Mouse (Mus musculus): ENCODE data around the gene Il11ra1. TPM values are rescaled to one million over a fixed set of nuclear protein-coding genes. Genes with fewer than 3 reads are reported as not detected.
A peak's percentile ranks its signal among the peaks of the same experiment; 100 is the strongest.
"Not testable (repeated sequence)": the region's sequence is repeated elsewhere in the genome, so short reads cannot be mapped to it uniquely, and the experiment has no call there.

Gene Il11ra1
- polyA plus RNA-seq, 1 experiment from 2014 or later = 152 TPM

DNA sequence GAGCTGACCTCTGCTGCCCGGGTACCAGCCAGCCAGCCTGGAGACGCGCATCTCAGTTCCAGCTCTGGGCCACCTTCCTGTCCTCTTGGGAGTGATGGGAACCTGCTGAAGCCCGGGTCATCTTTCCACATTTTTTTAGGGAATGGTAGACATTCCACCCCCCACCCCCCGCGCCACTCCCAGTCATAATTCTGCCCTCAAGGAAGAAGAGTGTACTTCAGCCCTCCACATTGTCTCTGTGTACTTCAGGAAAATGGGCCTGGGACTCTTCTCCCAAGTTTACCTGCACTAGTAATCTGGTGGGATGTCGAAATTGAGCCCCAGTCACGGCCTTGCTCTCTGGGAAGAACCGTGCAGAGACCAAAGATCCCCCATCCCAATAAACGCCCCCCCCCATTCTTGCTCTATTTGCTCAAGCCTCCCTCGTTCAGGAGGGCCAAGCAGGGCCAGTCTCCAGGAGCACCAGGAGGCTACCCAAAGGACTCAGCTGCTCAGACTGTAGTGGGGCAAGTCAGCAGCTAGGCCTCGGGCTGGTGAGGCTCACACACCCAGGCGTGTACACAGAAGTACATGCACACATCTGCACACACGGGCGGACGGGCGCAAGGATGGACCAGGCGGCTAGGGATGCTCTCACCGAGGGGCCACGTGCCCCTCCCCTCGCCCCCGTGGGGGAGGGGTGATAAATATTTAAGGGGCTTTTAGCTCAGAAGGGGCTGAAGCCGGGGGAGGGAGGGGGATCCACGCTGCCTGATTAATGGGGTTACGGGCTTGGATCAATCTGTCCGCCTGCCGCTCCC lies 15.5 kb upstream of the Il11ra1 start:
- Histone ChIP-seq H3K4me2 (ENCODE audit: low read depth, low read length) (0 out of 2 replicates have a peak overlapping the region, but pooled peaks have one; percentile 5), H3K4me1 (ENCODE audit: control insufficient read depth, insufficient read depth, low read length) (peaks cover 12% of the 10 kb centered on the region)
- not testable (repeated sequence) for H3K9me3 ChIP-seq (replicated peaks; ENCODE audit: control insufficient read depth, low read length); H3K9ac ChIP-seq (ENCODE audit: low read length); ATAC-seq (ENCODE audit: insufficient read depth, low FRiP score); H3K4me3 ChIP-seq (replicated peaks; ENCODE audit: low read length); H3K36me3 ChIP-seq (ENCODE audit: control insufficient read depth, insufficient read depth, low read length); H3K27ac ChIP-seq (ENCODE audit: low read length); H3K27me3 ChIP-seq (ENCODE audit: control insufficient read depth, insufficient read depth, low read length)
- 7% methylated on average over 23 of the region's 27 CpGs for WGBS

DNA sequence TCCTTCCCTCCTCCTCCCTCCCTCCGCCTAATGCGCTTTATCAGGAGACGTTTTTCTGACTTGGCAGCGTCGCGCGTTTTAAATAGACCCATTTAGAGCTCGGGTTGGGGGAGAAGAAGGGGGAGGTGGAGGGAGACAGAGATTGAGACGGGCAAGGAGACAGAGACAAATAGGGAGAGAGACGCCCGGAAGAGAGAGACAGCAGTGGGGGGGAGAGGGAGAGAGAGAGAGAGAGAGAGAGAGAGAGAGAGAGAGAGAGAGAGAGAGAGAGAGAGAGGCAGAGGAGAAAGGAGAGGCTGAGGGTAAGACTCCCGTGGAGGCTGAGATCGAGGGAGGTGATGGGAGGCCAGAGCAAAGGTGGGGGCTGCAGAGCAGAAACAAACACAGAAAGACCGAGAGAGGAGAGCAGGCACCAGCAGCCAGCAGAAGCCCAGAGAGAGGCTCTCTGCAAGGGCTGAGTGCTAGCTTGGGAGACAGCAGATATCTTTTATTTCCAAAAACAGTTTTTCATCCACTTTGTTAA lies 14.8 kb upstream of the Il11ra1 start:
- not testable (repeated sequence) for H3K4me2 ChIP-seq (ENCODE audit: low read depth, low read length); H3K36me3 ChIP-seq (ENCODE audit: control insufficient read depth, insufficient read depth, low read length); H3K9ac ChIP-seq (ENCODE audit: low read length); H3K27me3 ChIP-seq (ENCODE audit: control insufficient read depth, insufficient read depth, low read length); ATAC-seq (ENCODE audit: insufficient read depth, low FRiP score); H3K9me3 ChIP-seq (replicated peaks; ENCODE audit: control insufficient read depth, low read length); H3K4me1 ChIP-seq (ENCODE audit: control insufficient read depth, insufficient read depth, low read length); H3K27ac ChIP-seq (ENCODE audit: low read length); H3K4me3 ChIP-seq (replicated peaks; ENCODE audit: low read length)
- under 1% methylated on average over 14 of the region's 14 CpGs for WGBS

DNA sequence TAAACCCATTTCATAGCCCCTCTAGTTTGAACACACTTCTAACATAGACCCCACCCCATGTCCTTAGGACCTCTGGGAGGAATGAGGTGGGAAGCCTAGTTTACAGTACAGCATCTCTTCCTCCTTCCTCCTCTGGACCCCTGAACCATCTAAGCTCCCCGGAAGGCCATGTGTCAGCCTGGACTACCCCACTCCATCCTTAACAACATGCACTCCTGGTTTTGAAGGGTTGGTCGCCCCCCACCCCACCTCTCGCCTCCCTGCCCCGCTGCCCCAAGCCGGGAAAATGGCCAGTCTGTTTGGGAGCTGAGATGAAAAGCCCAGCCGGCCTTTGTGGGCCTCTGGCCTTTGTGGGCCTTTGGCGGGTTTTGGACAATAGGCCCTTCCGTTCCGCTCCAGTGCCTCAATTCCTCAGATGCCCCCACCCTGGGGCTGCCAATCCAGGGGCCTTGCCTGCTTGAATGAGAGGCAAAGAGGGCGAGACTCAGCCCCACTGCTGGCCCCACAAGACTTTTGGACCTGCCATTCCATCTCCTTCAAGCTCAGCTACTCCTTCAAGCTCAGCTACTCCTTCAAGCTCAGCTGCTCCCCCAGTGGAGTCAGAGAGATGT lies 13.8 kb upstream of the Il11ra1 start:
- not testable (repeated sequence) for H3K27ac ChIP-seq (ENCODE audit: low read length); H3K27me3 ChIP-seq (ENCODE audit: control insufficient read depth, insufficient read depth, low read length); H3K4me1 ChIP-seq (ENCODE audit: control insufficient read depth, insufficient read depth, low read length); H3K9me3 ChIP-seq (replicated peaks; ENCODE audit: control insufficient read depth, low read length); H3K9ac ChIP-seq (ENCODE audit: low read length); H3K36me3 ChIP-seq (ENCODE audit: control insufficient read depth, insufficient read depth, low read length); ATAC-seq (ENCODE audit: insufficient read depth, low FRiP score); H3K4me2 ChIP-seq (ENCODE audit: low read depth, low read length); H3K4me3 ChIP-seq (replicated peaks; ENCODE audit: low read length)
- WGBS = 61% methylated on average over 10 of the region's 10 CpGs

DNA sequence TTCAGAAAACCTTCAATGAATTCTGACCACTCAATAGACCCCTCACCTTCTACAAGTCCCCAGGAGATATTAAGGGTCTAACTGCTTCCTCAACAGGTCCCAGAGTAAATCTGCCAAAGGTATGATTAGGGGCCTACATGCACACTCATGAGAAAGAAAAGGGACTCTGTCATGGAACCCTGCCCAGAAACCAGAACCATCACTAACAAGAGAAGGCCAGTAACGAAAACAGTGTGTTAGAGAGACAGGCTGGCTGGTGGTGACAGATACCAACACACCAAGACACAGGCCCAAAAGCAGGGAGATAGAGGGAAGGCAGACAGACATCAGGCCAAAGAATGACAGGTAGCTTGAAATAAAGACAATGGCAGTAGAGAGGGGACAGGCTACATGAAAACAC lies 11.2 kb upstream of the Il11ra1 start:
- ATAC-seq (ENCODE audit: insufficient read depth, low FRiP score); H3K4me1 ChIP-seq (ENCODE audit: control insufficient read depth, insufficient read depth, low read length); H3K27me3 ChIP-seq (ENCODE audit: control insufficient read depth, insufficient read depth, low read length): not testable (repeated sequence)

DNA sequence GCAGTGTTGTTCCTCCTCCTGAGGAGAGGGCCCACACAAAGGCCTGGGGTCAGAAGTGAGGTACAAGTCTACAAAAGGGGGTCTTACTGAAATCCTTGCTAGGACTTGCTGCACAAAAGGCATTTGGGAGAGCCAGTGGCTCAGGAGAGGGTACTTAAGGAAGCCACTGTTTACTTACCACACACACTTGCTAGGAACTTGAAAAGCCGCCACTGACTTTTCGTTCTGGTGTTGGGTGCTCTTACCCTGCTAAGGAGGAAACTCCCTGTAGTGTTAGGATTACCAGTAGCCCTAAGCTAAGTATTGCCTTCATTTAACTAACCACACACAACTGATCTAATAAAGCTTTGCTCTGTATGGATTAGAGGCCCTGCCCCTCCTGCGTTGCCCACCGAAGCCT lies 9.8 kb upstream of the Il11ra1 start:
- WGBS = no CpG with 5 or more reads among the region's 4 CpGs
- not testable (repeated sequence) for H3K36me3 ChIP-seq (ENCODE audit: control insufficient read depth, insufficient read depth, low read length); H3K4me3 ChIP-seq (replicated peaks; ENCODE audit: low read length); H3K4me1 ChIP-seq (ENCODE audit: control insufficient read depth, insufficient read depth, low read length); H3K9ac ChIP-seq (ENCODE audit: low read length); ATAC-seq (ENCODE audit: insufficient read depth, low FRiP score); H3K27me3 ChIP-seq (ENCODE audit: control insufficient read depth, insufficient read depth, low read length); H3K27ac ChIP-seq (ENCODE audit: low read length); H3K4me2 ChIP-seq (ENCODE audit: low read depth, low read length); H3K9me3 ChIP-seq (replicated peaks; ENCODE audit: control insufficient read depth, low read length)

More for the DNA sequence above, 11.2 kb upstream of the Il11ra1 start:
- H3K4me3 ChIP-seq (replicated peaks; ENCODE audit: low read length); H3K36me3 ChIP-seq (ENCODE audit: control insufficient read depth, insufficient read depth, low read length); H3K27ac ChIP-seq (ENCODE audit: low read length); H3K9me3 ChIP-seq (replicated peaks; ENCODE audit: control insufficient read depth, low read length); H3K4me2 ChIP-seq (ENCODE audit: low read depth, low read length); H3K9ac ChIP-seq (ENCODE audit: low read length): not testable (repeated sequence)
- 68% methylated on average over 1 of the region's 1 CpGs for WGBS

- ATAC-seq (ENCODE audit: insufficient read depth, low FRiP score); H3K4me1 ChIP-seq (ENCODE audit: control insufficient read depth, insufficient read depth, low read length); H3K27me3 ChIP-seq (ENCODE audit: control insufficient read depth, insufficient read depth, low read length); H3K27ac ChIP-seq (ENCODE audit: low read length); H3K4me3 ChIP-seq (replicated peaks; ENCODE audit: low read length); H3K9me3 ChIP-seq (replicated peaks; ENCODE audit: control insufficient read depth, low read length); H3K36me3 ChIP-seq (ENCODE audit: control insufficient read depth, insufficient read depth, low read length); H3K9ac ChIP-seq (ENCODE audit: low read length); H3K4me2 ChIP-seq (ENCODE audit: low read depth, low read length): not testable (repeated sequence)
- 16% methylated on average over 4 of the region's 4 CpGs for WGBS
Observed at GRCm38 (mm10) chr4:41693511-41693910, 6.3 kb upstream of the Il11ra1 start.

- H3K27me3 ChIP-seq (ENCODE audit: control insufficient read depth, insufficient read depth, low read length); H3K9ac ChIP-seq (ENCODE audit: low read length); H3K4me1 ChIP-seq (ENCODE audit: control insufficient read depth, insufficient read depth, low read length); H3K36me3 ChIP-seq (ENCODE audit: control insufficient read depth, insufficient read depth, low read length); H3K27ac ChIP-seq (ENCODE audit: low read length); H3K9me3 ChIP-seq (replicated peaks; ENCODE audit: control insufficient read depth, low read length); ATAC-seq (ENCODE audit: insufficient read depth, low FRiP score): not testable (repeated sequence)
- H3K4me2 ChIP-seq (ENCODE audit: low read depth, low read length) = peak overlapping the region; percentile 31; the same call in 1 of the 2 replicates
- H3K4me3 ChIP-seq (replicated peaks; ENCODE audit: low read length) = peak overlapping the region; percentile 14; the same call in 1 of the 2 replicates
- 6% methylated on average over 17 of the region's 38 CpGs for WGBS
Observed at GRCm38 (mm10) chr4:41695800-41696199, 4.0 kb upstream of the Il11ra1 start.

- not testable (repeated sequence) for H3K4me1 ChIP-seq (ENCODE audit: control insufficient read depth, insufficient read depth, low read length); H3K9me3 ChIP-seq (replicated peaks; ENCODE audit: control insufficient read depth, low read length); ATAC-seq (ENCODE audit: insufficient read depth, low FRiP score); H3K27me3 ChIP-seq (ENCODE audit: control insufficient read depth, insufficient read depth, low read length); H3K9ac ChIP-seq (ENCODE audit: low read length); H3K4me2 ChIP-seq (ENCODE audit: low read depth, low read length); H3K4me3 ChIP-seq (replicated peaks; ENCODE audit: low read length); H3K36me3 ChIP-seq (ENCODE audit: control insufficient read depth, insufficient read depth, low read length); H3K27ac ChIP-seq (ENCODE audit: low read length)
- 21% methylated on average over 14 of the region's 15 CpGs for WGBS
Observed at GRCm38 (mm10) chr4:41696452-41696851, 3.3 kb upstream of the Il11ra1 start.
